Mouse (Mus musculus) embryonic facial prominence, embryonic 14.5 days (tissue): ENCODE results near the gene Cep131. TPM values are rescaled to one million over a fixed set of nuclear protein-coding genes. Genes with fewer than 3 reads are reported as not detected.

ENCODE experiments used
- ATAC-seq: fragments of 200-750 bp; cut with Nextera tagmentation; 2 replicates; pipeline ENCODE4 v1.8.0; 2017; ENCODE audit warnings: low read depth, moderate number of reproducible peaks, moderate TSS enrichment
- DNase-seq: peaks from one replicate; pipeline ENCODE4 v3.0.0-alpha.2; 2015; ENCODE audit warnings: low spot score
- H3K27ac ChIP-seq: fragments of 300-500 bp; sonication (generic); replicated peaks from 2 replicates; pipeline ENCODE4 v1.5.1; 2014; ENCODE audit warnings: low read depth, mild to moderate bottlenecking, low read length, moderate library complexity
- H3K27me3 ChIP-seq: fragments of 300-500 bp; sonication (generic); replicated peaks from 2 replicates; pipeline ENCODE4 v1.6.1; 2014; ENCODE audit warnings: low read length; ENCODE audit not compliant: control insufficient read depth, insufficient read depth
- H3K36me3 ChIP-seq: fragments of 300-500 bp; sonication (generic); 2 replicates; pipeline ENCODE4 v1.6.1; 2014; ENCODE audit warnings: low read length, mixed read lengths; ENCODE audit not compliant: control insufficient read depth, insufficient read depth
- H3K4me1 ChIP-seq: fragments of 300-500 bp; sonication (generic); 2 replicates; pipeline ENCODE4 v1.6.1; 2014; ENCODE audit warnings: antibody characterized with exemption, low read length; ENCODE audit not compliant: control insufficient read depth, insufficient read depth
- H3K4me2 ChIP-seq: fragments of 300-500 bp; sonication (generic); 2 replicates; pipeline ENCODE4 v1.6.1; 2014; ENCODE audit warnings: low read depth, mild to moderate bottlenecking, low read length, moderate library complexity, mixed read lengths
- H3K4me3 ChIP-seq: fragments of 300-500 bp; sonication (generic); 2 replicates; pipeline ENCODE4 v1.5.1; 2014; ENCODE audit warnings: low read depth, mild to moderate bottlenecking, low read length
- H3K9ac ChIP-seq: fragments of 300-500 bp; sonication (generic); 2 replicates; pipeline ENCODE4 v1.6.1; 2014; ENCODE audit warnings: low read depth, mild to moderate bottlenecking, low read length, moderate library complexity, mixed read lengths
- H3K9me3 ChIP-seq: fragments of 300-500 bp; sonication (generic); 2 replicates; pipeline ENCODE4 v1.6.1; 2016; ENCODE audit warnings: low read length; ENCODE audit not compliant: control insufficient read depth
- WGBS: fragments of 180-500 bp; shearing (Covaris S2); extraction: QIAGEN DNeasy Blood & Tissue Kit; methylation state at CpG from one replicate; pipeline ENCODE4 v1.1.7; 2014; 5-methylcytosine and 5-hydroxymethylcytosine counted together
- polyA plus RNA-seq: library from polyadenylated mRNA; unstranded; fragments of >200 nt; fragmentation: Nextera tagmentation; extraction: Ambion mirVana; gene quantifications from 2 replicates; pipeline ENCODE4 v1.2.1, GENCODE M21; 2014

Cep131 gene
- polyA plus RNA-seq, 1 experiment from 2014 or later = 28.2 TPM

GRCm38 (mm10) chr11:120119936-120120541 is 33.4 kb upstream of the Cep131 start:
- no peak for DNase-seq
- Histone ChIP-seq H3K4me2 (no peak overlapping the region), H3K36me3 (peaks cover 47% of the 10 kb centered on the region; the same call in 1 of the 2 replicates)

GRCm38 (mm10) chr11:120119108-120119507 is 32.5 kb upstream of the Cep131 start:
- 96% methylated on average over 7 of the region's 7 CpGs for WGBS
- no peaks in the 10 kb centered on the region for H3K27me3 ChIP-seq
- H3K36me3 ChIP-seq = peaks cover 50% of the 10 kb centered on the region; the same call in 1 of the 2 replicates
- no peak overlapping the region for H3K9ac ChIP-seq
- no peak overlapping the region for H3K4me3 ChIP-seq
- H3K9me3 ChIP-seq = no peaks in the 10 kb centered on the region
- no peak for DNase-seq
- ATAC-seq = no peak
- H3K27ac ChIP-seq = no peak overlapping the region
- H3K4me2 ChIP-seq = no peak overlapping the region
- H3K4me1 ChIP-seq = no peaks in the 10 kb centered on the region

More at GRCm38 (mm10) chr11:120119936-120120541, 33.4 kb upstream of the Cep131 start:
- Histone ChIP-seq H3K9ac (0 out of 2 replicates have a peak overlapping the region, but pooled peaks have one; percentile 20), H3K4me3 (no peak overlapping the region), H3K27me3 (no peaks in the 10 kb centered on the region), H3K4me1 (no peaks in the 10 kb centered on the region), H3K27ac (no peak overlapping the region), H3K9me3 (no peaks in the 10 kb centered on the region)
- 59% methylated on average over 10 of the region's 10 CpGs for WGBS
- no peak for ATAC-seq

- H3K27ac ChIP-seq = no peak overlapping the region
- no peak for ATAC-seq
- H3K4me2 ChIP-seq = no peak overlapping the region
- H3K4me1 ChIP-seq = no peaks in the 10 kb centered on the region
- peaks cover 44% of the 10 kb centered on the region; the same call in 1 of the 2 replicates for H3K36me3 ChIP-seq
- no peak overlapping the region for H3K9ac ChIP-seq
- DNase-seq = no peak
- H3K27me3 ChIP-seq = no peaks in the 10 kb centered on the region
- WGBS = 93% methylated on average over 2 of the region's 2 CpGs
- no peak overlapping the region for H3K4me3 ChIP-seq
- no peaks in the 10 kb centered on the region for H3K9me3 ChIP-seq
Measured at GRCm38 (mm10) chr11:120117626-120118025, 31.0 kb upstream of the Cep131 start.

GRCm38 (mm10) chr11:120114488-120115215 is 28.0 kb upstream of the Cep131 start:
- DNase-seq (no peak), ATAC-seq (no peak; the same call in 1 of the 2 replicates)
- Histone ChIP-seq H3K27me3 (no peaks in the 10 kb centered on the region), H3K9me3 (no peaks in the 10 kb centered on the region), H3K9ac (no peak overlapping the region), H3K4me1 (no peaks in the 10 kb centered on the region), H3K4me3 (no peak overlapping the region), H3K27ac (no peak overlapping the region), H3K4me2 (no peak overlapping the region), H3K36me3 (peaks cover 42% of the 10 kb centered on the region)
- 71% methylated on average over 21 of the region's 21 CpGs for whole genome bisulfite sequencing

GRCm38 (mm10) chr11:120112136-120112535 is 25.5 kb upstream of the Cep131 start:
- peaks cover 47% of the 10 kb centered on the region for H3K36me3 ChIP-seq
- H3K4me3 ChIP-seq = no peak overlapping the region
- WGBS = 87% methylated on average over 4 of the region's 4 CpGs
- no peaks in the 10 kb centered on the region for H3K9me3 ChIP-seq
- no peak overlapping the region for H3K9ac ChIP-seq
- no peak overlapping the region for H3K27ac ChIP-seq
- DNase-seq (peak; percentile 16), ATAC-seq (no peak)
- no peak overlapping the region for H3K4me2 ChIP-seq
- H3K4me1 ChIP-seq = no peaks in the 10 kb centered on the region
- no peaks in the 10 kb centered on the region for H3K27me3 ChIP-seq

- DNase-seq (peak; percentile 74), ATAC-seq (no peak)
- WGBS = 17% methylated on average over 2 of the region's 2 CpGs
- Histone ChIP-seq H3K9ac (no peak overlapping the region), H3K4me1 (no peaks in the 10 kb centered on the region), H3K9me3 (no peaks in the 10 kb centered on the region), H3K4me2 (no peak overlapping the region), H3K36me3 (peaks cover 40% of the 10 kb centered on the region), H3K4me3 (no peak overlapping the region), H3K27ac (no peak overlapping the region), H3K27me3 (no peaks in the 10 kb centered on the region)
Measured at GRCm38 (mm10) chr11:120111033-120111432, 24.4 kb upstream of the Cep131 start.

- peak; percentile 22; the same call in 1 of the 2 replicates for ATAC-seq
- Histone ChIP-seq H3K36me3 (peaks cover 44% of the 10 kb centered on the region), H3K27ac (no peak overlapping the region), H3K4me2 (no peak overlapping the region), H3K4me1 (no peaks in the 10 kb centered on the region), H3K9me3 (no peaks in the 10 kb centered on the region), H3K27me3 (no peaks in the 10 kb centered on the region), H3K9ac (no peak overlapping the region), H3K4me3 (no peak overlapping the region)
- WGBS = 70% methylated on average over 7 of the region's 7 CpGs
- no peak for DNase-seq
Measured at GRCm38 (mm10) chr11:120110554-120110953, 23.9 kb upstream of the Cep131 start.

- no peak overlapping the region for H3K4me2 ChIP-seq
- no peaks in the 10 kb centered on the region for H3K9me3 ChIP-seq
- no peaks in the 10 kb centered on the region for H3K4me1 ChIP-seq
- no peak for ATAC-seq
- H3K27ac ChIP-seq = no peak overlapping the region
- H3K36me3 ChIP-seq = peaks cover 45% of the 10 kb centered on the region
- DNase-seq = no peak
- no peak overlapping the region for H3K4me3 ChIP-seq
- 83% methylated on average over 14 of the region's 14 CpGs for WGBS
- no peak overlapping the region for H3K9ac ChIP-seq
- H3K27me3 ChIP-seq = no peaks in the 10 kb centered on the region
Measured at GRCm38 (mm10) chr11:120109558-120110210, 23.1 kb upstream of the Cep131 start.
